Mouse (Mus musculus): Measurements from ENCODE around the gene Neurog1.

Neurog1 gene

GRCm38 (mm10) chr13:56258196-56259020, 6.4 kb upstream of the Neurog1 start:
- DNase-seq (ENCODE audit: low read depth, low spot score): no peak

- no peak for DNase-seq (ENCODE audit: low read depth, low spot score)
Observed at GRCm38 (mm10) chr13:56257469-56258153, 5.6 kb upstream of the Neurog1 start.

- no peak for DNase-seq (ENCODE audit: low read depth, low spot score)
Observed at GRCm38 (mm10) chr13:56256716-56257299, 4.8 kb upstream of the Neurog1 start.

GRCm38 (mm10) chr13:56253379-56253778, 1.4 kb upstream of the Neurog1 start:
- no peak for DNase-seq (ENCODE audit: low read depth, low spot score)

- DNase-seq (ENCODE audit: low read depth, low spot score): no peak
Observed at GRCm38 (mm10) chr13:56252783-56253182, 820 bp upstream of the Neurog1 start.

GRCm38 (mm10) chr13:56251176-56251923, 613 bp downstream of the Neurog1 start:
- DNase-seq (ENCODE audit: low read depth, low spot score): no peak

- DNase-seq (ENCODE audit: low read depth, low spot score): no peak
Observed at GRCm38 (mm10) chr13:56250551-56251161, 1.3 kb downstream of the Neurog1 start.

GRCm38 (mm10) chr13:56249593-56250341, 2.2 kb downstream of the Neurog1 start:
- DNase-seq (ENCODE audit: low read depth, low spot score): no peak

GRCm38 (mm10) chr13:56243104-56243503, 8.9 kb downstream of the Neurog1 start:
- no peak for DNase-seq (ENCODE audit: low read depth, low spot score)

GRCm38 (mm10) chr13:56240012-56240770, 11.8 kb downstream of the Neurog1 start:
- no peak for DNase-seq (ENCODE audit: low read depth, low spot score)

GRCm38 (mm10) chr13:56237905-56238304, 14.1 kb downstream of the Neurog1 start:
- DNase-seq (ENCODE audit: low read depth, low spot score): no peak

- no peak for DNase-seq (ENCODE audit: low read depth, low spot score)
Observed at GRCm38 (mm10) chr13:56236194-56236593, 15.8 kb downstream of the Neurog1 start.

- no peak for DNase-seq (ENCODE audit: low read depth, low spot score)
Observed at GRCm38 (mm10) chr13:56228790-56229189, 23.2 kb downstream of the Neurog1 start.

- DNase-seq (ENCODE audit: low read depth, low spot score): no peak
Observed at GRCm38 (mm10) chr13:56226175-56226954, 25.6 kb downstream of the Neurog1 start.

GRCm38 (mm10) chr13:56223625-56224024, 28.3 kb downstream of the Neurog1 start:
- DNase-seq (ENCODE audit: low read depth, low spot score): no peak

GRCm38 (mm10) chr13:56222849-56223246, 29.1 kb downstream of the Neurog1 start:
- DNase-seq (ENCODE audit: low read depth, low spot score): no peak

GRCm38 (mm10) chr13:56221995-56222848, 29.7 kb downstream of the Neurog1 start:
- DNase-seq (ENCODE audit: low read depth, low spot score): no peak
